Mouse (Mus musculus) telencephalon, adult 2 months (tissue): ENCODE data around the gene Msmo1.
A peak's percentile ranks its signal among the peaks of the same experiment; 100 is the strongest.

Experiments
- DNase-seq: peaks from one replicate; pipeline ENCODE4 v3.0.0-alpha.2; 2011; ENCODE audit warnings: low read depth, low spot score

The Msmo1 gene

DNA sequence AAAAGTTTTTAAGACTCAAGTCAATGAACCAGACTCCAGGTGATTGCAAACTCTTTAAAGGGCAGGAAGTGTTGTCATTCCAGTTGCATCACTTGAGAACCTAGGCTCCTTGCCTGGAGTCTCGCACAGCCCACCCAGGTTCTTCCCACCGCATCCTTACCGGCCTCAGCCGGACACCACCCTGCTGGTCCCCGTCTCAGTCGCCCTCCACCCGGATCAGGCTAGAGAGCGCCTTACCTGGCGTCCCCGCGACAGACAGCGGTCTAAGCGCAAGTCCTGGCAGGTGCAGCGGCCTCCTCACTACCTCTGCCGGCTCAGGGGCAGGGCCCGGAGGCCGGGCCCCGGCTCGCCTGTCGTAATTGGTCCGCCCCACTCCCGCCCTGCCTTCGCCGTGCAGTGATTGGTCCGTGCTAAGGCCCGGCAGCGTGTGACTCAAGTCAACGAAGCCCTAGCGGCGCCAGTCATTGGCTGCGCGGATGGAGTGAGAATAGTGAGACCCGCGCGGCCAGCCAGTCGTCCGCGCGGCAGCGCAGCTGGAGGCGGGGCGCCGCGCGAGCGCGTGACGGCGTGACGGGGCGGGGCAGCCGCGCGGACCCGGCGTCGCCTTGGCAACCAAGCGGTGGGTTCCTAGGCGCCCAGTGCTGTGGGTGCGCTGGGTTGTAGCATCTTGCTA, at the start of gene Msmo1:
Gene Msmo1 (minus strand): TSS at position 522 of the 673 bp plus-strand sequence.
- peak; percentile 98 for DNase-seq

- DNase-seq, result no peak
These were observed 48.4 kb upstream of the Msmo1 start for GRCm38 (mm10) chr8:64781947-64782346.

DNA sequence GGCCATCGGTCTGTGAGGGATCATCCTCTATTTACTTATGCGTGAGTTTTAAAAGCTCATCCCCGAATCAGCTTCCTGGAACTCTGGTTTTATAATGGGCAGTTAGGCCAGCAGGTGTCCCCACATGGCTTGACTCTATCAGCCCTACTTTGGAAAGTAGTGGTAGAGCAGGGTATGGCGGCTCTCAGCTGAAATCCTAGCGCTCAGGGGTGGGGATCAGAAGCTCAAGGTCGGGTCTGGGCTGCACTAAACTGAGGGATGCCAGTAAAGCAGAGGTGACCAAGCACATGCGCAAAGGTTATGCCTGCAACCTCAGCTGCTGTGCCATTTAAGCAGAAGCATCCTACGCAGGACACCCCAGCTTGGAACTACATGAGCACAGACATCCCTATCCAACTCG, 44.3 kb upstream of the Msmo1 start:
- no peak for DNase-seq

- no peak for DNase-seq
These were observed 40.5 kb upstream of the Msmo1 start for GRCm38 (mm10) chr8:64774136-64774535.

DNA sequence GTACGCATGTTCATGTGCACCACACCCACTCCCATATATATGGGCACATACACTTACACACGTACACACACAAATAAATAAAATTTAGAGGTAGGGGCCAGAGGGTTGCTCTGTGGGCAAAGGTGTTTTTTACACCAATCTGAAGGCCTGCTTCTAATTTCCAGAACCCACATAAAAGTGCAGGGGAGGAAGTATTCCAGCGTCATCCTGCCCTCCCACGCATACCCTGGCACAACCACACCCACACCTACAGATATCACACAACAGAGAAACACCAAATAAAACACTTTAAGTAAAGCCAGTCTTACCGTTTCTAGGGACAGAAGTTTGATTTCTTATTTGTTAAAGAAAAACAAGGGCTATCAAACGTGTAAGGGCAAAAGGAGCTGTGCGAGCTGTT, 37.2 kb upstream of the Msmo1 start:
- DNase-seq, result no peak

DNA sequence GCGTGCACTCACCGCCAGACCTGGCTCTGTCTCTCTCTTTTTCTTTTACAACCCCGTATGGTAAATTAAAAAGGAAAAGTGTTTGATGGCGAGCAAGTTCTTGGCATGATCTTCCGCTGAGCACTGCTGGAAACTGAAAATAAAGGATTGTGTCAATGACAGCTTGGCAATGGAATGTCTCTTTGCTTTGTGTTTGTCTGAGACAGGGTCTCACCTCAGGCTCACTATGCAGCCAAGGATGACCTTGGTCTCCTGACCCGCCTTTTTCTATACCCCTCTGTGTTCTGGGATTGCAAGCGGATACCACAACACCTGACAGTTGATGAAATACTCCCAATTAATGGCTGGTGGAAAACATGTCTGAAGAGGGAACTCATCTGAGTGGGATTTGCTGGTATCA, 36.0 kb upstream of the Msmo1 start:
- no peak for DNase-seq

DNA sequence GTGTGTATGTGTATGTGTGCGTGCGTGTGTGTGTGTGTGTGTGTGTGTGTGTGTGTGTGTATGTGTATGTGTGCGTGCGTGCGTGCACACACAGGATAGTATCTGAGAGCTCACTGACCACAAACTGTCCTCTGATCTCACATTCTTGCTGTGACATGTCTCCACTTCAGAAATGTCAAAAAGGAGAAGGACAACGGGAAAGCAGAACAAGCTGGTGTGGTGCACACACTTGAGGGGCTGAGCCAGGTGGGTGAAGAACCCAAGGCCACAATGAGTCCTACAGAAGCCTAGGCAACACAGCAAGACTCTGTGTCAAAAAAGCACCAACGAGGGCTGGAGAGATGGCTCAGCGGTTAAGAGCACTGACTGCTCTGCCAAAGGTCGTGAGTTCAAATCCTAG, 35.1 kb upstream of the Msmo1 start:
- DNase-seq, result no peak

- no peak for DNase-seq
These were observed 33.5 kb upstream of the Msmo1 start for GRCm38 (mm10) chr8:64767047-64767446.

DNA sequence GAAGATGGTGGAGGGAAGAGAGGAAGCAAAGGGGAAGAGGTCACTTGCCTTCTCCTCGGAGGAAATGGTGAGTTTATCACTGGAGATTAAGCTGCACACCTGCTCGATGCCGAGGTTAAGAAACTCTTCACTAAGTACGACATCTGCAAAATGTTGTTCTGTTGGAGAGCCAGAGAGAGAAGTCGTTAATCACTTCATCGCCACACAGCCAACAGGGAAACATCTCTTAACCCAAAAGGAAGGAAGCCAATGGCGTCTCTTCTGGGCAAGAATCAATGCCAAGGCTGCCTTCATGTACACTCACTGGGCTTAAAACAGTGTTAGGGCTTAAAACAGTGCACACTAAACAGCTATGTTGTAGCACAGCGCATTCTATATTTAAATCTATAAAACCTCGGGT, 30.5 kb upstream of the Msmo1 start:
- no peak for DNase-seq

GRCm38 (mm10) chr8:64762751-64763150, 29.2 kb upstream of the Msmo1 start:
- no peak for DNase-seq

GRCm38 (mm10) chr8:64761430-64761829, 27.8 kb upstream of the Msmo1 start:
- DNase-seq, result no peak

GRCm38 (mm10) chr8:64757956-64758355, 24.4 kb upstream of the Msmo1 start:
- no peak for DNase-seq

DNA sequence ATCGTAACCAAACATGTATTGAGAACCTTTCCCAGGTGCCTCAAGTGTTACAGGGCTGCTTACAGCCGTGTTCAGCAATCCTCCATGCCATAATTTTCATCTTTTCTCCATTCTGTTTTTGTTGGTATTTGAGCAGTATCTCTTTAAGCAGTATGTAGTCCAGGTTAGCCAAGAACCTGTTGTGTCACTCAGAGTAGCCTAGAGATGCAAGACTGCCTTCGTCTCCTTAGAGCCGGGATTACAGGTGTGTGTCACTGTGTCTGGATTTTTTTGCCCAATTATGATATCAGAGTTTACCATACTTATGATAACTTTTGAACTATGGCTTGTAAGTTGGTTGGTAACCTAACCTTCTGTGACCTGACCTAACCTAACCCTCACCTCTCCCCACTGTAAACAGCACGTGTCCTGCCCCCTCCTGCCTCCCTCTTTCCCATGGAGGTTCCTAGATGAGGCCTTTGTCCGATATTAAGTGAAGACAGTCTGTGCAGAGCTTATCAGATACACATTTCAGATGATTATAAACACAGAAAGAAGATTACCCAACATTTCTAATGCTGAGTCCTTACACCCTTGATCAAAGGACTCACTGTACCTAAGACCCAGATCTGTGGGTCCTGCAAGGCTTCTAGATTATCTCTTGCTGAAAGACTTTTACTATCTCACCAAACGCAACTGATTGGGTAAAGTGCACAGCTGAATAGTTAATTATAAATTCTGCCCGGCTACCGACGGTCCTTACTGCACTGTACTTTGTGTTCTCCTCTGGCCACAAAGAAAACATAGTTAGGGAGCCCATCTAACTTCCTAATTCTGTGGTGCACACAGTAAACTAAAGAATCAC, 12.8 kb upstream of the Msmo1 start:
- no peak for DNase-seq

DNA sequence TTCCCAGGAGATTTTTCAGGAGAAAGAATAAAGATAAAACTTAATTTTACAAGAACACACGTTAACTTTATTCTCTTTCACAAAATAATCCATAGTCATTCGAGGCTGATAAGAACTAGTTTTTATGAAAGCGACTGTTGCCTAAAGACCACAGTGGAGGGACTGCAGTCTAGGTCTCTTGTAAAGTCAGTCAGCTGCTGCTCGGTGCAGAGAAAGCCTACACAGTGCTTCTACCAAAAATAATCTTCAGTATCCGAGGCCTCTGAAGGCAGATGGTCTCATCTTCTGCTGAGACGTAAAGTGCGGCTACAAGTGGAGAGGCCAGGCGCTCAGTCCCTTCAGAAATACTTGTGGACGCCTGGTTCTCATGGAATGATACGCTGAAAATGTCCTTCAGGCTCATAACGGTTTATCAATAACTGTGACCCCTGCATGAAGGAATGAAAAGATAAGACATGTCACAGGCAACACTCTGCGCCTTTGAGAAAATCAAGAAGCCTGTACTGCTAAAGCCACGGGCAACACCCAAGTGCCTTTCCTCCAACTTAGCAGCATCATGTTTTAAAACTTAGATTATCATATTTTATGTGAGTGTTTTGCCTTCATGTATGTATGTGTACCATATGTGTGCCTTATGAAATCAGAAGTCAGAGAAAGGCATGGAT, 7.1 kb upstream of the Msmo1 start:
- no peak for DNase-seq

DNA sequence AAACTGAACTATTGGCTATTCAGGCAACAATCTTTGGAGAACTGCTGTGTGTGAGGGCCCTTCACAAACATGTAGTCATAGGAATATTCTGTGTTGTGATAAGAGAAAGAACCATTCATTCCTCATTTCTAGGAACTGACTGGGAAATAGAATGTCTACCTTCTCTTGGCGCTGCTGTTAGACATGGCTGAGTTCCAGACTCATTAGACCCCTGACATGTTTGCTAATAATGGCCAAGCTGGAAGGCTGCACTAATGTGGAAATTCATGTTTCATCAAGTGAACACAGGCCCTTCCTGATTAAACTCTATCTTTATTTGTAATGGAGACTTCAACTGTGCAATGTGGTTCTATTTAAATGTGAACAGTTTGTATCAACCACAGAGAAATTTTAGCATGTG, 5.3 kb upstream of the Msmo1 start:
- DNase-seq, result no peak

DNA sequence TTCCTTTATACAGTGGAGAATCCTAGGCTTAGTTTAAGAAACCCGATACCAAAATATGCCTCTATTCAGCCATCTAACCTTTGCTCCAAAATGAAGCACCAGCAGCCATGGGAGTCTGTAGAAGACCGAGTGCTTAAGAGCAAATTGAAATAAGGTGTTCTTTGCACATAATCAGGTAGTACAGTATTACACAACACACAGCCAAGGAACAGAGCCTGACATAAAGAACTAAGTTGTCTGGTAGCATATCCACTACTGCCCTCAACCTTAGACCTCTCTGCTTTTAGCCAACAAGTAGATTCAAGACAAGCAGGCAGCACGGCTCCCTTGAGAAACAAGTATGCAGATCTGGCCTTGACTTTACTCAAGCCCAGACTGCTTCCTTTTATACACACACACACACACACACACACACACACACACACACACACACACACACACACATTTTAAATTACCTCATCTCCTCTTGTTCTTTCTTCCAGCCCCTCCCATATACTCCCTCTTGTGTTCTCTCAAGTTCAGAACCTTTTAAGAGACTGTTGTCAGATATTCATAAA, 3.3 kb upstream of the Msmo1 start:
- DNase-seq, result no peak

GRCm38 (mm10) chr8:64735161-64735560, 1.6 kb upstream of the Msmo1 start:
- DNase-seq, result no peak

- no peak for DNase-seq
These were observed 996 bp downstream of the Msmo1 start for GRCm38 (mm10) chr8:64732596-64732995.

DNA sequence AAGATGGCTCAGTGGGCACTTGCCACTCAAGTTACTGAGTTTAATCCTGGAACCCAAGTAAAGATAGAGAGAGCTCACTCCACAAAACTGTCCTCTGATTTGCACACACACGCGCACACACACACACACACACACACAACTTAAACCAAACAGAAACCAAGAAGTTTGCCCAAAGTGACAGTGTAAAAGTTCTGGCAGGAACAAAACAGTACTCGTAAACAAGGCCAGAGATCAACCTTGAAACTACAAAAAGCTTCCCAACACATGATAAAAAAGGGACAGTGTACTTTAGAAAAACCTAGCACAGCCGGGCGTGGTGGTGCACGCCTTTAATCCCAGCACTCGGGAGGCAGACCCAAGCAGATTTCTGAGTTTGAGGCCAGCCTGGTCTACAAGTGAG, 5.4 kb downstream of the Msmo1 start:
- DNase-seq, result no peak

DNA sequence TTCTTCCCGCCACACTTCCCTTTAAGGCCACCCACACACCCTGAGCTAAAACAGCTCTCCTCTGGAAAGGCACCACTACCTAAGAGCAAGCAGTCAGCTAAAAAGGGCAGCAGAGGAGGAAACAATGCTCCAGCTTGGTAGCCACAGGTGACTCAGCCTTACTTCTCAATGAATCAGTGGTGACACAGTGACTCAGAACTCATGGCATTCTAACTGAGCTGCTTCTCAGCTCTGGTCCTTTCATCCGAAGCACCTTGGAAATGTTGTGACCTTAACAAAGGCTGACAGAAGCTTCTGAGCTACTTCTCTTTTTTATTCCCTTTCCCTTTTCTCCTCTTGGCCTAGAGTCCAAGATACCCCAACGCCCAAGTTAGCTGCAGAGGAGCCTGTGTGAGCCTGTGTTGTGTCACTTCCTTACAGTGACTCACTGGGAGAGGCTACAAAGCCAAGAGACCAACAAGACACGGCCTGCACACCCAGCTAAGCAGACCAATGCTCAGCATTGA, 7.3 kb downstream of the Msmo1 start:
- peak; percentile 31 for DNase-seq

DNA sequence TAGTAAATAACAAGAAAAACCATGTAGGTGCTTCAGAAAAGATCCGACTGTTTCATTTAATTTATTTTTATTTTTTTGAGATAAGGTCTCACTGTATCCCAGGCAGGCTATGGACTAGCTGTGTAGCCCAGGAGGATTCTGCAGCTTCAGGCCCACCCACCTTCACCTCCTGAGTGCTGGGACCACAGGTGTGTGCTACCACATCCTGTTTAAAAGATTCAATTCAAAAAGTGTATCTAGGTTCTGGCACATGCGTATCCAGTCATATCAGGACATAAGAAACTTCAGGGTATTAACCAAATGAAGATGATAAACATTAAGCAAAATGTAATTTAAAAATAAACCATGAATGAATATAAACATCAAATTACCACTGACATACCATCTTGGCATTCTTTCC, 10.4 kb downstream of the Msmo1 start:
- no peak for DNase-seq

DNA sequence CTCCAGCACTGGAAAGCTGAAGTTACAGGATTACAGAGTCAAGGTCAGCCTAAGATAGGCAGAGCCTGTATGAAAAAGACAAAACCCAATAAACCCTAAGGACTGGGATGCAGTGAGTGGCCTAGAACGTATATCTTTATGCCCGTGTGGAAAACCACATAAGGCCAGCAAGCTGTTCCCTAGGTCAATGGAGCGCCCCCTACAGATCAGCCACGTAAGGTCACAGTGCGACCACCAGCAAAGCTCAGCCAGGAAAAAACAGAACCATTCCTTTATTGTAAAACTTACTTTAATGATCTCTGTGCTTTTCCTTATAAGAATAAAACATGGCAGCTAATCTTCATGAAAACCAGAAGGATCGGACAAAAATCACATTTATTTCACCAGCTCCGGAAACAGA, 15.7 kb downstream of the Msmo1 start:
- DNase-seq, result no peak
